Mouse (Mus musculus): ENCODE measurements around the gene Glod4.

GRCm38 (mm10) chr11:76083941-76084367 is 159.6 kb downstream of the Glod4 start:
- TF ChIP-seq CTCF (IDR thresholded peaks at IDR 0.05; ENCODE audit: low read depth) (no peak), EP300 (IDR thresholded peaks at IDR 0.05; ENCODE audit: low read depth) (no peak)

Data from liver, embryonic 14.5 days (tissue).